Mouse (Mus musculus) MEL (cell line): ENCODE measurements at regions not wholly inside any gene's neighbourhood (a gene's known extent, or its start where the extent isn't known, plus 50 kb on each side); places are given as distances from the start of the nearest gene placed in this dataset.

Experiments used
- CTCF ChIP-seq, 3 experiments: IDR thresholded peaks in 2 of 3; conservative IDR thresholded peaks in 1 of 3; 2 replicates each; pipeline ENCODE4 v1.5.1; 2011 to 2012; ENCODE audit warnings: low read length in 3 of 3, low read depth in 2 of 3, mild to moderate bottlenecking in 2 of 3, improper control_type of control experiment in 1 of 3, inconsistent platforms in 1 of 3, mixed read lengths in 1 of 3, moderate library complexity in 1 of 3; ENCODE audit not compliant: control insufficient read depth in 1 of 3, insufficient read depth in 1 of 3, poor library complexity in 1 of 3, severe bottlenecking in 1 of 3
- EP300 ChIP-seq, 2 experiments: IDR thresholded peaks; 2 replicates each; pipeline ENCODE4 v1.6.1; 2011; ENCODE audit warnings: improper control_type of control experiment in 2 of 2, low read length in 2 of 2, low read depth in 1 of 2, mild to moderate bottlenecking in 1 of 2
- POLR2A ChIP-seq, 2 experiments: IDR thresholded peaks; 2 replicates each; pipeline ENCODE4 v1.6.1; 2011 to 2012; ENCODE audit warnings: low read length in 2 of 2, mild to moderate bottlenecking in 2 of 2, control low read depth in 1 of 2, improper control_type of control experiment in 1 of 2, low read depth in 1 of 2, moderate library complexity in 1 of 2; ENCODE audit not compliant: control insufficient read depth in 1 of 2, insufficient read depth in 1 of 2, poor library complexity in 1 of 2

GRCm38 (mm10) chr4:75355621-75356020, 77.5 kb upstream of the Dmac1 start:
- TF ChIP-seq POLR2A (IDR thresholded peaks at IDR 0.05; ENCODE audit: control insufficient read depth in 1 of 2, insufficient read depth in 1 of 2, low read depth in 1 of 2, low read length in 2 of 2, poor library complexity in 1 of 2) (no peak), CTCF (IDR thresholded peaks at IDR 0.05 in 2 of 3, conservative IDR thresholded peaks at IDR 0.05 in 1 of 3; ENCODE audit: control insufficient read depth in 1 of 3, insufficient read depth in 1 of 3, low read depth in 2 of 3, low read length in 3 of 3, poor library complexity in 1 of 3, severe bottlenecking in 1 of 3) (no peak), EP300 (IDR thresholded peaks at IDR 0.05; ENCODE audit: low read depth in 1 of 2, low read length in 2 of 2) (no peak)
